Mouse (Mus musculus): ENCODE data around the gene B4galt2.

Gene B4galt2

GRCm38 (mm10) chr4:117870437-117870836 is 12.8 kb downstream of the B4galt2 start:
- in situ Hi-C loops (cut with MboI, MseI), result no loop called here

- in situ Hi-C loops (cut with MboI, MseI), result no loop called here
These were observed 14.0 kb downstream of the B4galt2 start for GRCm38 (mm10) chr4:117869317-117869716.

DNA sequence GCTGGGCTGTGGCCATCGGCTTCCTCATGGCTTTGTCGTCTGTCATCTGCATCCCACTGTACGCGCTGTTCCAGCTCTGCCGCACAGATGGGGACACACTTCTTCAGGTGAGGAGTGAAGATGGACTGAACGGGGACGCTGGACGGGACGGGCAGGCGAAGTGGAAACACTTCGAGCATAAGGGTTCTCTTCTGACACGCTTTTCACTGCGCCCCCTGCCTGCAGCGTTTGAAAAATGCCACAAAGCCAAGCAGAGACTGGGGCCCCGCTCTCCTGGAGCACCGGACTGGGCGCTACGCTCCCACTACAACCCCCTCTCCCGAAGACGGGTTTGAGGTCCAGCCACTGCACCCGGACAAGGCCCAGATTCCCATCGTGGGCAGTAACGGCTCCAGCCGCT is 15.5 kb downstream of the B4galt2 start:
- in situ Hi-C loops (cut with MboI, MseI), result no loop called here

- in situ Hi-C loops (cut with MboI, MseI), result no loop called here
These were observed 16.3 kb downstream of the B4galt2 start for GRCm38 (mm10) chr4:117867000-117867399.

GRCm38 (mm10) chr4:117866083-117866482 is 17.2 kb downstream of the B4galt2 start:
- in situ Hi-C loops (cut with MboI, MseI), result no loop called here

GRCm38 (mm10) chr4:117862823-117863222 is 20.5 kb downstream of the B4galt2 start:
- in situ Hi-C loops (cut with MboI, MseI), result loop anchor here (5.0 kb wide), 1 partner anchor 41 kb away; no protein-coding TSS in a partner anchor

DNA sequence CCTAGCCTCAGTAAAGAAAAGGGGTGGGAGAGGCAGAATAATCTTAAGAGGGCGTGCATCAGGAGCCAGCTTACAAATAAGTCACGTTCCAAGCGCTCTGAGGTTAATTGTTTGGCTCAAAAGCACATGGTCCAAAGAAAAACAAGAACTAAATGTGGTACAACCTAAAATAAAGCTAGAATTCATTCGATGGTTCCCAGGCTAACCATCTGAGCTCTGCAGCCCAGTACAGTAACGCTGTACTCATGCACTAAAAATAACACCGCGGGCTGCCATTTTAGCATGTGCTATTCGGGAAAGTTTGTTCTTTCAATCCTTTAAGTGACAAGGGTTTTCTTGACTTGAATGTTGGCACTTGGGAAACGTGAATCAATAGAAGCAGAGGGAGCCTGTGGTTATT is 22.7 kb downstream of the B4galt2 start:
- in situ Hi-C loops (cut with MboI, MseI), result loop anchor here (5.0 kb wide), 1 partner anchor 38 kb away; no protein-coding TSS in a partner anchor

GRCm38 (mm10) chr4:117858794-117859193 is 24.5 kb downstream of the B4galt2 start:
- in situ Hi-C loops (cut with MboI, MseI), result no loop called here

DNA sequence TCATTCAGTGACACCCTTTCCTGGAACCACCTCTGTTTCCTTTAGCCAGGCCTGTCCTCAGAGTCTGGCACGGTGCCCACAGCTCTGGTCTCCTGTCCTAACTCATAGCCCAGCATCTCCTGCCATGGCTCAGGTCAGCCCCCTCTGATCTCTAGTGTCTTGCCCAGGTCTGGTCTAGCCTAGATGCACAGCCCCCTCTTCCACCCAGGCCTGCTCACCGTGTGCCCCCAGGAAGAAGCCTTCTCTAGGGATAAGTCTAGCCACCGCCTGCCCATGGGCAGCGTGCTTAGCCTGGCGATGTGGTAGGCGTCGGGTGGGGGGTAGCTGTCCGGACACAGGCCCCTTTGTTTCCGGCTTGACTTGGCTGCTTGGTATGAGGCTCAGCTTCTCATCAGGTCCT is 28.1 kb downstream of the B4galt2 start:
- in situ Hi-C loops (cut with MboI, MseI), result no loop called here

GRCm38 (mm10) chr4:117852152-117852868 is 31.0 kb downstream of the B4galt2 start:
- in situ Hi-C loops (cut with MboI, MseI), result no loop called here

GRCm38 (mm10) chr4:117850871-117851270 is 32.4 kb downstream of the B4galt2 start:
- in situ Hi-C loops (cut with MboI, MseI), result no loop called here

- in situ Hi-C loops (cut with MboI, MseI), result no loop called here
These were observed 33.1 kb downstream of the B4galt2 start for GRCm38 (mm10) chr4:117850176-117850575.

- in situ Hi-C loops (cut with MboI, MseI), result no loop called here
These were observed 33.8 kb downstream of the B4galt2 start for GRCm38 (mm10) chr4:117849506-117849905.

DNA sequence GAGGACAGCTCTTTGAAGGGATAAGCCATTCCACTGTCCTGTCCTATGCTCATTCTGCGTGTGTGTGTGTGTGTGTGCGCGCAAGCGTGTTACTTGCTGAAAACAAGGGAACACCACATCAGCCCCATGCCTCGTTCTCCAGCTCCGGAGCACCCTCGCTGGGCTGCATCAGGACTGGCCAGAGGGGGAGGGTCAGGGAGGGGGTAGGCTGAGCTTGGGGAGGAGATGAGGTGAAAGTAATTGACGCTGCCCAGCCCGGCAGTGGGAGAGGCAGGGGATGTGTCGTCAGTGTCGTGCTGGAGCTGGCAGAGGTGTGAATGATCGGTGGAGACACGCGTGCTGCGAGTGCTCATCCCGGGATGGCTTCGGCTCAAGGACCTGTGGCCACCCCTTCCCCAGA is 34.2 kb downstream of the B4galt2 start:
- in situ Hi-C loops (cut with MboI, MseI), result no loop called here

- in situ Hi-C loops (cut with MboI, MseI), result no loop called here
These were observed 36.3 kb downstream of the B4galt2 start for GRCm38 (mm10) chr4:117847011-117847410.

DNA sequence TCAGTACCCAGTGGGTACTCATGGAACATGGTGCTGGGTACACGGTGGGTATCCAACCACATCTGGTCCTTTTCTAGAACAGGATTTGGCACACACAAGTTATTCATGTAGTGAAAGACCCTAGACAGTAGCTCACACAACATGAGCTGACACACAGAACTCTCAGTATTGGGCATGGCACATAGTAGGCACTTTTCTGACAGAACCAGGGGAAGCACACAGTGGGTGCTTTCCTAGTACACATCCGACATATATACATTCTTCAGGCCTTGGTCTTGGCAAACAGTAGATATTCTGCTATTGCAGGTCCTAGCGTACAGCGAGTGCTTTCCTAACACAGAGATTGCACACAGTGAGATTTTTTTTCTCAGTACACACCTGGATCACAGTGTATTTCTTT is 37.0 kb downstream of the B4galt2 start:
- in situ Hi-C loops (cut with MboI, MseI), result no loop called here

- in situ Hi-C loops (cut with MboI, MseI), result no loop called here
These were observed 38.0 kb downstream of the B4galt2 start for GRCm38 (mm10) chr4:117845316-117845715.

DNA sequence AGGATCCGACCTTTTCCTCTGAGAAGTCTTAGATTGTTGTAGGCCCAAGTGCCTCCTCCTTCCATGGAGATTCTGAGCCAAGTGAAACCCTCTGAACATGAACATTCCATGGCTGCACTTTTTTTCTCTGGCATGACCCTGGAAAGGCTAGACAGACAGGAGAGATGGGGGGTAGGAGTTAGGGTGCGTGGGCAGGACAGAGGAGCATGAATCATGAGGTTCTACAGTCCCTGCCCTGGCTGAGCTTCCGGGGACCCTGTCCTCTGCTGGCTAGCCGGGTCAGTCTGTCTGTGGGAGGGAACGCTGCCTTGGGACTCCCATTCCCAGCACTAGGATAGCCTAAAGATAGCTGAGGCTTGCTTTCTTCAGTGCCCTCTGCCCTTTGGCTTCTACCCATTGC is 38.8 kb downstream of the B4galt2 start:
- in situ Hi-C loops (cut with MboI, MseI), result no loop called here

- in situ Hi-C loops (cut with MboI, MseI), result no loop called here
These were observed 40.2 kb downstream of the B4galt2 start for GRCm38 (mm10) chr4:117843101-117843500.

- in situ Hi-C loops (cut with MboI, MseI), result no loop called here
These were observed 41.7 kb downstream of the B4galt2 start for GRCm38 (mm10) chr4:117841566-117841965.

GRCm38 (mm10) chr4:117840821-117841220 is 42.5 kb downstream of the B4galt2 start:
- in situ Hi-C loops (cut with MboI, MseI), result no loop called here

- in situ Hi-C loops (cut with MboI, MseI), result no loop called here
These were observed 43.9 kb downstream of the B4galt2 start for GRCm38 (mm10) chr4:117839366-117839765.

DNA sequence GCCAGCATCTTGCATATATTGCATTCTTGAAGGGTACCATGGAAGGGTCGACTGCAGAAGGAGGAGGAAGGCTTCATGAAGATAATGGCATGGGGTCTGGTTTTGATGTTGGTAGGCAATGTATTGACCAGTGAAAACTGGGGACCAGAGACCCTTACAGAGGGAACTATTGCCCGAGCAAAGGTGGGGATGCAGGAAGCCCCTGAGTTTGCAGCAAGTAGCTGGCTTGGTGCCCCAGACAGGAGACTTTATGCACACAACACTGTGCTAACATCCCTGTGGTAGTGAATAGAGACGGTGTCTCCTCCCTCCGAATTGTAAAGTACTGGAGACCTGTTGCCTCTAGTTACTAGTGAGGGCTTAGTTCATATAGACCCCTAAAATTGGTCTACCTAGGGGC is 46.0 kb downstream of the B4galt2 start:
- in situ Hi-C loops (cut with MboI, MseI), result no loop called here
